Mouse (Mus musculus) intestine, embryonic 15.5 days (tissue): ENCODE measurements around the gene Mdfic. TPM values are rescaled to one million over a fixed set of nuclear protein-coding genes. Genes with fewer than 3 reads are reported as not detected.
A peak's percentile ranks its signal among the peaks of the same experiment; 100 is the strongest.

ENCODE experiments used
- ATAC-seq: fragments of 200-750 bp; cut with Nextera tagmentation; 2 replicates; pipeline ENCODE4 v1.8.0; 2017; ENCODE audit warnings: moderate TSS enrichment, moderate library complexity
- H3K27ac ChIP-seq: fragments of 300-500 bp; sonication (generic); 2 replicates; pipeline ENCODE4 v1.5.1; 2015; ENCODE audit warnings: mild to moderate bottlenecking, inconsistent platforms
- H3K27me3 ChIP-seq: fragments of 300-500 bp; sonication (generic); replicated peaks from 2 replicates; pipeline ENCODE4 v1.6.1; 2015; ENCODE audit warnings: inconsistent platforms
- H3K36me3 ChIP-seq: fragments of 300-500 bp; sonication (generic); 2 replicates; pipeline ENCODE4 v1.6.1; 2015; ENCODE audit warnings: inconsistent platforms
- H3K4me1 ChIP-seq: fragments of 300-500 bp; sonication (generic); replicated peaks from 2 replicates; pipeline ENCODE4 v1.6.1; 2015; ENCODE audit warnings: inconsistent platforms
- H3K4me2 ChIP-seq: fragments of 300-500 bp; sonication (generic); replicated peaks from 2 replicates; pipeline ENCODE4 v1.6.1; 2015; ENCODE audit warnings: mild to moderate bottlenecking, inconsistent platforms
- H3K4me3 ChIP-seq: fragments of 300-500 bp; sonication (generic); replicated peaks from 2 replicates; pipeline ENCODE4 v1.5.1; 2015; ENCODE audit warnings: inconsistent platforms
- H3K9ac ChIP-seq: fragments of 300-500 bp; sonication (generic); 2 replicates; pipeline ENCODE4 v1.6.1; 2015; ENCODE audit warnings: inconsistent platforms
- H3K9me3 ChIP-seq: fragments of 300-500 bp; sonication (generic); 2 replicates; pipeline ENCODE4 v1.6.1; 2016; ENCODE audit warnings: inconsistent platforms
- WGBS: fragments of 180-500 bp; shearing (Covaris S2); methylation state at CpG from one replicate; pipeline ENCODE4 v1.1.7; 2015; 5-methylcytosine and 5-hydroxymethylcytosine counted together
- polyA plus RNA-seq: library from polyadenylated mRNA; unstranded; fragments of >200 nt; fragmentation: Nextera tagmentation; extraction: Ambion mirVana; gene quantifications from 2 replicates; pipeline ENCODE4 v1.2.1, GENCODE M21; 2015

The Mdfic gene
- polyA plus RNA-seq, 1 experiment from 2014 or later = 4.5 TPM

DNA sequence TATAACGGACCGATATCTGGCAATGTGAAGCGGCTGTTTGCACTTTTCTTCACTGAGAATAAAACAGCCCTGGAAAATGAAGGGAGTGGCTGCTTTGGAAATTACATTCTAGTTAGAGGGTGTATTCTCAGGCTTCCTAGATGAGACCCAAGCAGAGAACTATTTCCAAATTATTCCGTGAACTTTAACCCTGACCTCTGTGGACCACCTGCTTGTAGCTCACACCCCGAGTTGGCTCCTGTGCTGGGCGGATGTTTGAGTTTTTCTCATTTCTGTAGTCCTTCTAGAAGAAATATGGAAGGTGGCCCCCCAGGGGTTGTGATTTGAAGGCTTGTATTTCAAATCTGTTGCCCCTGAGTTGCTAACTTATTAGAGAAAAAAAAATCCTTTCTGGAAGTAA lies 23.3 kb downstream of the Mdfic start:
- Histone ChIP-seq H3K27ac (0 out of 2 replicates have a peak overlapping the region, but pooled peaks have one; percentile 6), H3K27me3 (no peaks in the 10 kb centered on the region)
- WGBS = 48% methylated on average over 6 of the region's 6 CpGs

GRCm38 (mm10) chr6:15745313-15745712 lies 24.9 kb downstream of the Mdfic start:
- Histone ChIP-seq H3K4me2 (no peak overlapping the region), H3K4me1 (peaks cover 6% of the 10 kb centered on the region; the same call in 1 of the 2 replicates), H3K4me3 (no peak overlapping the region), H3K36me3 (no peaks in the 10 kb centered on the region), H3K27ac (no peak overlapping the region), H3K27me3 (no peaks in the 10 kb centered on the region), H3K9me3 (no peaks in the 10 kb centered on the region), H3K9ac (no peak overlapping the region)
- 82% methylated on average over 6 of the region's 6 CpGs for WGBS
- no peak for ATAC-seq

More for the DNA sequence above, 23.3 kb downstream of the Mdfic start:
- H3K4me2 ChIP-seq = no peak overlapping the region
- H3K9ac ChIP-seq = no peak overlapping the region
- peaks cover 6% of the 10 kb centered on the region; the same call in 1 of the 2 replicates for H3K4me1 ChIP-seq
- no peaks in the 10 kb centered on the region for H3K9me3 ChIP-seq
- no peak for ATAC-seq
- no peaks in the 10 kb centered on the region for H3K36me3 ChIP-seq
- no peak overlapping the region for H3K4me3 ChIP-seq

GRCm38 (mm10) chr6:15745891-15746290 lies 25.4 kb downstream of the Mdfic start:
- Histone ChIP-seq H3K27ac (no peak overlapping the region), H3K9me3 (no peaks in the 10 kb centered on the region), H3K36me3 (no peaks in the 10 kb centered on the region), H3K4me3 (no peak overlapping the region), H3K4me1 (peaks cover 6% of the 10 kb centered on the region; the same call in 1 of the 2 replicates), H3K27me3 (no peaks in the 10 kb centered on the region), H3K9ac (no peak overlapping the region), H3K4me2 (no peak overlapping the region)
- 66% methylated on average over 5 of the region's 5 CpGs for WGBS
- no peak for ATAC-seq

DNA sequence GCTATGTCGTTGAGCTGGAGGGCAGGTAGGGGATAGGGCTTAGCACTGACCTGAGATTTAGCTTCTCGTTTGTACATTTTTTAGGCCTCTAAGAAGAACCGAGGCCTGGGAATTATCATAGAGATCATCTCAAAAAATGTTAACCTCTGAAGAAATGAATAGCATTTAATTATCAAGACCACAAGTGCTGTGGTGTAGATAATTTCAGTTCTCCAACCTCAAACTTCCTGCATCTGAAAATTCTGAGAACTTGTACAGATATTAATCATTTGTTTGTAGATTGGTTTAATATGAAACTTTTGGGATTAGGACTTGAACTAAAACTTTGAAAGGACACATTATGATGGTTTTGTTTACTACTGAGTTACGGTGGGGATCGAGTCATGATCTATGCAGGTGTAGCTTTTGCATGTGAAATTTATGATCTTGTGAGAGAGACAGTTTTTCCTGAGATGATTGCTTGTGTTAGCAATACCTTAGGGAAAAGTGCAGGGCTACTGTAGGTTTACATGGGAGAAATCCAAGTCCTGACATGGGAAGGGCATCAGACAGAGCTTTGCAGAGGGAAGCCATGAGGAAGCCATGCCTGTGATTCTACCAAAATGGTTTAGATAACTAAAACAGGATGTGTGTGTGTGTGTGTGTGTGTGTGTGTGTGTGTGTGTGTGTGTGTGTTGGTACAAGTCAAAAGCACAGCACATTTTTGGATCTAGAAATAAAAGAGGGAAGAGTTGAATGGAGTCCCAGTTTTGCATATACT lies 27.1 kb downstream of the Mdfic start:
- no peak for ATAC-seq
- no peaks in the 10 kb centered on the region for H3K9me3 ChIP-seq
- WGBS = 83% methylated on average over 5 of the region's 5 CpGs
- no peak overlapping the region for H3K9ac ChIP-seq
- no peak overlapping the region for H3K4me3 ChIP-seq
- no peaks in the 10 kb centered on the region for H3K27me3 ChIP-seq
- H3K4me2 ChIP-seq = no peak overlapping the region
- no peaks in the 10 kb centered on the region for H3K36me3 ChIP-seq
- H3K27ac ChIP-seq = no peak overlapping the region
- peaks cover 6% of the 10 kb centered on the region; the same call in 1 of the 2 replicates for H3K4me1 ChIP-seq

DNA sequence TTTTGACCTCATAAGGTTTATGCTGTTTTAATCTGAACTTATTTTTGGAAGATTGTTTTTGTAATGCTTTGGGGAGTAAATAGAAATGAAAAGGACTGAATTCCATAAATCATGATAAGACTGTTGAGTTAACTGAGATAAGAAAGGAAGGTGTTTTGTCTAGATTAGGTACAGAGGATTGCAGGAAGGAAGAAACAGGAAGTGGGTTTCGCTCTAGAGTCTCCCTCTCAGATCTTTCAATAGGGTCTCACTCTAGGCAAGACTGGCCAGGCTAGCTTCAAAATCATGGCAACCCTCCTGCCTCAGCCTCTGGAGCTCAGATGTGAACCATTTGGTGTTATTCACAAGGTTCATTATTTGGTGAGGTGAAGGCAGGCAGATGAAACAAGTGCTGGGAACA lies 27.8 kb downstream of the Mdfic start:
- Histone ChIP-seq H3K9me3 (no peaks in the 10 kb centered on the region), H3K4me1 (peaks cover 6% of the 10 kb centered on the region; the same call in 1 of the 2 replicates), H3K9ac (no peak overlapping the region), H3K4me3 (no peak overlapping the region), H3K27ac (no peak overlapping the region), H3K36me3 (no peaks in the 10 kb centered on the region), H3K27me3 (no peaks in the 10 kb centered on the region), H3K4me2 (no peak overlapping the region)
- 95% methylated on average over 1 of the region's 1 CpGs for WGBS
- ATAC-seq = no peak

DNA sequence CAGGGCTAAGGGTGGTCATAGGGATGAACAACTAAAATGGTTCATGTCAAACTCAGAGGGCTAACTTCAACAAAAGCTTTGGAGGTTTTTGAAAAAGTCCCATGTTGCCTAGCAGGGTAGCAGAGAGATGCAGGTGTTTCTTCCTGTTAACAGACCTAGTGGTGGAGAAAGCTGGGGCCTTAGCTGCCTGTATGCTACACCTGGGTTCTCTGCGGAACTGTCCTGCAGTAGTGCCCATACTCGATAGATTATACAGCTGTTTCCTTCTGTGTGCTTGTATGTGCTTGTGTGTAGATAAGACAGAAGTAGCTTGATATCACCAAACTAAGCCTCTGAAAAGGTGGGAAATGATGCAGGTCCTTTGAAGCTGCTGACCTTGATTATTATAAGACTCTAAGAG lies 28.5 kb downstream of the Mdfic start:
- Histone ChIP-seq H3K27me3 (no peaks in the 10 kb centered on the region), H3K9ac (no peak overlapping the region), H3K9me3 (no peaks in the 10 kb centered on the region), H3K4me3 (no peak overlapping the region), H3K27ac (no peak overlapping the region), H3K36me3 (no peaks in the 10 kb centered on the region), H3K4me1 (no peaks in the 10 kb centered on the region), H3K4me2 (no peak overlapping the region)
- ATAC-seq = no peak
- 98% methylated on average over 2 of the region's 2 CpGs for WGBS

DNA sequence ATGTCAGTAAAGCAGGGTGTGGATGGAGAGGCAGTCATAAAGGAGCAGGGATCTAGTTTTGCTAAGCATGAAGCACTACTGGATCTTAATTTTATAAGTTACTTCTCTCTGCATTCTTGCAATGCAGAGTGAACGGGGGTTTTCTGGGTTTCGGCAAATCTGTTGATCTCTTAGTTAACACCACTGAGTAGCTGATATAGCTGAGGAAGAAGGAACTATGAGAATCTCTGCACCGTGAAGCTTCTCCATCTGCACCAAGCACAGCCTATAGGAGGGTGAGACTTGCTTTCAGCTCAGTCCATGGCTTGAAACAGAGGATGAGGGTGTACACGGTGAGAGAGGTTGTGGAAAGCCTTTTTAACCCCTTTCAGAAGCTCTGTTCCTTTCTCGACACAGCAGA lies 29.6 kb downstream of the Mdfic start:
- no peak overlapping the region for H3K9ac ChIP-seq
- ATAC-seq = no peak
- no peaks in the 10 kb centered on the region for H3K9me3 ChIP-seq
- no peak overlapping the region for H3K27ac ChIP-seq
- H3K4me2 ChIP-seq = no peak overlapping the region
- no peaks in the 10 kb centered on the region for H3K4me1 ChIP-seq
- no peaks in the 10 kb centered on the region for H3K27me3 ChIP-seq
- H3K4me3 ChIP-seq = no peak overlapping the region
- no peaks in the 10 kb centered on the region for H3K36me3 ChIP-seq
- 83% methylated on average over 5 of the region's 5 CpGs for WGBS

GRCm38 (mm10) chr6:15751375-15751774 lies 30.9 kb downstream of the Mdfic start:
- WGBS = 99% methylated on average over 2 of the region's 2 CpGs
- Histone ChIP-seq H3K9me3 (no peaks in the 10 kb centered on the region), H3K4me1 (no peaks in the 10 kb centered on the region), H3K4me3 (no peak overlapping the region), H3K36me3 (no peaks in the 10 kb centered on the region), H3K27ac (no peak overlapping the region), H3K4me2 (no peak overlapping the region), H3K9ac (no peak overlapping the region), H3K27me3 (no peaks in the 10 kb centered on the region)
- ATAC-seq = no peak

DNA sequence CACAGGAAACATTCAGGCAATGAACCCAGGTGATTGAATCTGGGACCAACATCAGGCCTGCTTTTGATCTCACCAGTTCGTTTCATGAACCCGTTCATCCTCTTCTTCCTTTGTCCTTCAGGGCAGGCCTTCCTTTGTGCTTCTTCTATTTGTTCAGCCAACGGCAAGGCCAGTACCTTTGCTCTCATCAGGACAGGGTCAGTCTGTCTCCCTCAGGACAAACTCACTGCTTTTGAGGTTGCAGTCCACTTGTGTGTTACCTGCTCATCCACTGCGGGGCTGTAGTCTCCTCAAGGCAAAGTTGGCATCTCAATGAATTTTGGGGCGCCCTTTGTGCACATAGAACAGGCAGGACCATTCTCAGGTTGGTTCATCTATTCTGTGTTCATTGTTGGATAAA lies 31.7 kb downstream of the Mdfic start:
- H3K27ac ChIP-seq = no peak overlapping the region
- H3K4me3 ChIP-seq = no peak overlapping the region
- H3K9ac ChIP-seq = no peak overlapping the region
- ATAC-seq = no peak
- 85% methylated on average over 5 of the region's 5 CpGs for WGBS
- no peaks in the 10 kb centered on the region for H3K4me1 ChIP-seq
- no peaks in the 10 kb centered on the region for H3K36me3 ChIP-seq
- H3K27me3 ChIP-seq = no peaks in the 10 kb centered on the region
- no peaks in the 10 kb centered on the region for H3K9me3 ChIP-seq
- H3K4me2 ChIP-seq = no peak overlapping the region

DNA sequence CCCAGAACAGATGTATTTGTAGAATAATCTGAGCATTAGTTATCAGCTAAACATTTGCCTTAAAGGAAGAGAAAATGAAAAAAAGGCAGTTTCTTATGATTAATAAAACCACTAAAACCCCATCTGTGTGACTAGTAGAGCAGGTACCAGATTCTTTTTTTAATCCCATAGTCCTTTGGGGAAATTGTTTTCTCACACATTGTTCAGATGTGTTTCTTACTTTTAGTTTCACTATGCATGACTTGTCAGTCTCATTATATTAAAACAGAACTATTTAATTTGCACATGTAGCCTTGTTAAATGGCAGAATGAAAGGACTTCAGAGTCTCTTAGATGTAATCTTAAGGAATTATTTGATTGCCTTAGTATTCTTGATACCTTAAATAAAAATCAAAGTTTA lies 32.7 kb downstream of the Mdfic start:
- Histone ChIP-seq H3K9ac (no peak overlapping the region), H3K4me2 (no peak overlapping the region), H3K27ac (no peak overlapping the region), H3K27me3 (no peaks in the 10 kb centered on the region), H3K4me3 (no peak overlapping the region), H3K4me1 (no peaks in the 10 kb centered on the region), H3K9me3 (no peaks in the 10 kb centered on the region), H3K36me3 (no peaks in the 10 kb centered on the region)
- ATAC-seq = no peak

DNA sequence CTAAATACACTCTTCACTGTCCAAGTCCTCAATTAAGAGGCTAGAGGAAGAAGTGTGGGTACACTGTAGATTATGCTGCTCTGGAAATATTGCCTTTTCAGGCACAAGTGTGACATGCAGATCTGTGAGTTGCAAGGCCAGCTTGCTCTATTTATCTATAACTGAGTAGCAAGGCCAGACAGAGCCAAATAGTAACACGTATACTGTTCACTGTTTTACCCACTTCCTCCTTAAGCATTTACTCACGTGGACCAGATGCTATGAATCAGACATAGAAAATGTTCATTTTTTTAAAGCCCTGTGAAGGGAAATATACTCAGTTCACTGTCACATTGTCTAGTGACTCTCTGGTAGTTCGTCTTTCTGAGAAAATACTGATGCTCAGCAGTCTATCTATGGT lies 37.9 kb downstream of the Mdfic start:
- Histone ChIP-seq H3K9me3 (no peaks in the 10 kb centered on the region), H3K27me3 (no peaks in the 10 kb centered on the region), H3K36me3 (no peaks in the 10 kb centered on the region), H3K27ac (no peak overlapping the region), H3K4me3 (no peak overlapping the region), H3K4me1 (no peaks in the 10 kb centered on the region), H3K4me2 (no peak overlapping the region), H3K9ac (no peak overlapping the region)
- ATAC-seq = no peak
- 52% methylated on average over 3 of the region's 3 CpGs for WGBS

DNA sequence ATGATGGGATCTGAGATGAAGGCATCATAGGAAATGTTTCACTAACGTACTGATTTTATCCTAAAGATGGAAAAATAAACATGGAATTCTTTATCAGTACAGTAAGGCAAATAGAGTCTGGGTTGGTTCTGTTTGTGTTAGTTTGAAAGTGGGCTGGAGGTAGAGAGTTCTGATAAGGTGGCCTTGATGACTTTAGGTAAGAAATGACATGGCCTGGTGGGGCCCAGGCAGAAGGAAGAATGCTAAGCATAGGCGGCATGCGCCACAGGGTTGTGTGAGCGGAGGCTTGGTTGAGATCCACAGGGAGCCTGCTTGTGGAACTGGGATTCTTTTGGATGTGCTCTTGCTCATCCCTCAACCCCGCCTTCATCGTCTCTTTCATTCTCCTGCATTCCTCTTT lies 40.3 kb downstream of the Mdfic start:
- H3K9ac ChIP-seq = no peak overlapping the region
- no peak overlapping the region for H3K4me2 ChIP-seq
- H3K4me3 ChIP-seq = no peak overlapping the region
- no peaks in the 10 kb centered on the region for H3K27me3 ChIP-seq
- WGBS = 72% methylated on average over 6 of the region's 6 CpGs
- H3K27ac ChIP-seq = no peak overlapping the region
- no peaks in the 10 kb centered on the region for H3K4me1 ChIP-seq
- no peak for ATAC-seq
- H3K36me3 ChIP-seq = no peaks in the 10 kb centered on the region
- H3K9me3 ChIP-seq = no peaks in the 10 kb centered on the region

DNA sequence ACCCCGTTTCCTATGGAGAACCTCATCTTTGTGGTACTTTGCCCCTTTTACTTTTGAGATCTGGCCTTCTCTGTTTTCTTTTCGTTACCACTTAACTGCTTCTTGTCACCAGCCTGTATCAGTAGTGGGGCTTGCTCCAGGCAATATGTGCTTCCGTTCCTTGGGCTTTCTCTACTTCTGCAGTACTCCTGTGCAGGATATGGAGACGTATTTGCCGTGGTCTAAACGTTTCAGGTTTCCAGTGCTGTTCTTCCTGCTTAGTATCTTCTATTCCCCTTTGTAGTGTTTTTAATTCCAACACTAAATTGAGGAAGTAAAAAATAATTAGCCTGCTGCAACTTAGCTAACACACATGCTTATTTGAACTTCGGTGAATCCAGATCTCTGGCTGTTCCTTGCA lies 43.6 kb downstream of the Mdfic start:
- Histone ChIP-seq H3K36me3 (no peaks in the 10 kb centered on the region), H3K4me2 (no peak overlapping the region), H3K27ac (no peak overlapping the region), H3K9ac (no peak overlapping the region), H3K9me3 (no peaks in the 10 kb centered on the region), H3K4me3 (no peak overlapping the region), H3K4me1 (no peaks in the 10 kb centered on the region), H3K27me3 (no peaks in the 10 kb centered on the region)
- WGBS = 70% methylated on average over 7 of the region's 7 CpGs
- no peak for ATAC-seq
